Mouse (Mus musculus): ENCODE measurements around the gene Palld.

Palld gene

DNA sequence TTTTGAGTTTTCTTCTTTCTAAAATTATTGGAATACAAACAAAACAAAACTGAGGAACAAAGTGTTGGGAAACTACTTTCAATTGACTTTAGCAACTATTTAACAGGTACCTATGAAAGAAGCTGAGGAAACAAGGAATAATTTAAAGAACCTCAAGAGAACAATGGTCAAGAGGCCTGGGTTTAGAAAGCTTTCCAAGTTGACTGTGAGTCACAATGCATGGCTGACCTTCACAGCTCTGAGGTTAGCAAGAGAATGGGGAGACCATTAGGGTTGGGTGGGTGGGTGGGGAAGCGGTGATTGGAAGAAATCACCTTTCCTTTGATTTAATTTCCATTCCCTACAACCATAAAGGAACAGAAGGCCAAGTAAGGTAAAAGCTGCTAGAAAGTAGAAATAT lies 35.6 kb downstream of the Palld start:
- no peak for DNase-seq (ENCODE audit: low read depth, low spot score)

DNA sequence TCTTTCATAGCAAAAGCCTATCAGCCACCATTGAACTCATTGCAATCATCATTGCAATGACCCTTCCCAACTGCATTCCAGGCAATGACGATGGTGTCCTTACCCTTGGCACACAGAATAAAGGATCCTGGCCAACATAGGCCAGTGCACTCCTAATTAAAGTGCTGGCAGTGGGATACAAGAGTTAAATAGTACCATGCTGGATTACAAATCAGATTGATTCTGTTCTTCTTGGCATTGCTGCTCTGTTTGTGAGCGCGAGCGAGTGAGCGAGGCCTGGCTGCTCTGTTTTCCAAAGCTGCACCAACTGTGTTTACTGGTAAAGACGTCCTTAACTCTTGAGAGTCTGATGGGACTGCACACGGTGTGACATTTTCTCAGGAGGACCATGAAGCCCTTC lies 37.1 kb downstream of the Palld start:
- DNase-seq (ENCODE audit: low read depth, low spot score) = no peak

DNA sequence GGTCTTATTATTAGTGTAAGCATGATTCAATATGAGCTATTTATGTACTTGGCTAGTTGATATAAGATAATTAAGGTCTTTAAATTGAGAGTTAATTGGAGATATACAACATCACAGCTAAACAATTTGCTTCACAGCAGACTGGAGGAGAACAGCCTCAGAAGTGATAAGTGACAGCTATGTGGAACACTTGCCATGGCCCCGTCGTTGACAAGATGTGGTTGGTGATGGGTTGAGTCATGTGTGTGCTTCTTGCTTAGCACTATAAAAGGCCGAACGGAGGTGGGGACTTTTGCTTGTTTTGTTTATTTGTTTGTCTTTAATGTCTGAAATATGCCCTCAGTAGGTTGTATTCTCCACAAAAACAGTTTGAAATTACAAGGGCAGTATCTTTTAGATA lies 51.2 kb downstream of the Palld start:
- no peak for DNase-seq (ENCODE audit: low read depth, low spot score)

DNA sequence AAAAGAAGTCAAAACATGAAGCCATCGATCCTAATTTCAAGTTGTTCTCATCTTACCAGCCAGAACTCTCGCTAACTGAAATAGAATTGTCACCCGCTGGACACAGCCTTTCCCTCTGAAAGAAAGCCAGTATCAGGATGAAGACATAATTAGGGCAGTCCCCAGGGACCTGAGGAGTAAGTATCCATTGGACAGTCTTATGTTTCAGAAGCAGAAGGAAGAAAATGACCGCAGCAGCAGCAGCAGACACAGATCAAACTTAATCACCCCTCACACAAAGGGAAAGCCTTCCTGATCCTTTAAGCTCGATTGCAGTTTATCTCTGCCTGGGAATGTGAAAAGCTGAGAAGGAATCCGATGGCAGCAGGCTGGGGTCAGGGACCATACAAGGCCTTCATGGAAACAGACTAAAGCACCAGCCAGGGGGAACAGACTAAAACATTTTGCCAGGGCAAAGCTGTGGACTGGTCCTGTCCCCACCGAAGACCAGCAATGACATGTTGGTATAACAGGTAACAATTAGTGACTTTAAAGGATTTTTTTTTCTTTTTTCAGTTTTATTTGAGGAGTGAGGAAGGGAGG lies 53.8 kb downstream of the Palld start:
- DNase-seq (ENCODE audit: low read depth, low spot score) = no peak

DNA sequence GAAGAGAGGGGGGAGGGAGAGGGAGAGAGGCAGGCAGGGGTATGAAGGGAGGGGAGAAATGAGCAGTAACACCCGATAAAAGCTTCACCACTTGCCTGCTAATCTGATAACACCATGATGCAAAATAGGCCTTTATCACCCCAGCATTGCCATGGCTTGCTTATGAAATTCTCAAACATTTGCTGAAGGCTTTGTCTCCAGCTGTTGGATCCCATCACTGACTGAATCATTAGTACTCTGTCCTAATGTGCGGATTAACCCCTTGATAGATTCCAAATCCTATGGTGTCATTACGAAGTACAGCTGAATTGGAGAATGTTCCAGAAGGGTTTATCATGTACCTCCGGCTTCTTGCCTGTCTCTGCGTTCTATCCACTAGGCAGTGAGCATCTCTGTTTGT lies 55.0 kb downstream of the Palld start:
- no peak for DNase-seq (ENCODE audit: low read depth, low spot score)

DNA sequence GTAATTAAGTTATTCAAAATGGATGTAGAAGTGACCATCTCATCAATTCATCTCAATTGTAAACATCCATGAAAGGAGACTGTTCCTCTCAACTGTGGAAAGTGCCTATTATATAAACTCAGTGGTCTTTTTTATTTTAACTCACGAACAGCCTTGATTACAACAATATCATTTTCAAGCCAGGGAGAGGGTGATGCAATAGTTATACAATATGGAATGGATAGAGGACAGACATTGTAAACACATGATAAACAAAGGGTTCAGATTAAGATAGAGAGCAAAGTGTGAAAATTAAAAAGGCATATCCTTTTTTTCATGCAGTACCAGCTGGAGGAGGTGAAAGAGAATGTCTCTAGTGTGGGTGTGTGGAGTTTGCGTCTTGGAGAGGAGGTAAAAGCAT lies 57.5 kb downstream of the Palld start:
- no peak for DNase-seq (ENCODE audit: low read depth, low spot score)

DNA sequence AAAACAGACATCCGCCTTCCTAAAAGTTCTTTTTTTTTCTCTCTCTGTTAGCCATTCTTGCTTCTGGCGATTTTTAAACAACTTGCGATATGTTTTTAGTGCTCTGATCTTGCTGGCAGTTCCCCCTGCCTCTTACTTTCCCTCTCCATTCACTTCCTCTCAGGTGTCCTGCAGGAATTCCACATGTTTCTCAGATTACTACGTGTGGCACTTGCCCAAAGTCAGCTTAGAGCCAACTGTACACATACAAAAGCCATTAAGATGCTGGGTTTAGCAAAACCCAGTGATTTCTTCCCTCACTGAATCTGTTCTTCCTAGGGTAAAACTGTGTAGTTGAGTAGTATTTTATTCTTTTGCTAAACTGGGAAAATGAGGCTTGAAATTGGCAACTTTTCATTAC lies 57.9 kb downstream of the Palld start:
- no peak for DNase-seq (ENCODE audit: low read depth, low spot score)

DNA sequence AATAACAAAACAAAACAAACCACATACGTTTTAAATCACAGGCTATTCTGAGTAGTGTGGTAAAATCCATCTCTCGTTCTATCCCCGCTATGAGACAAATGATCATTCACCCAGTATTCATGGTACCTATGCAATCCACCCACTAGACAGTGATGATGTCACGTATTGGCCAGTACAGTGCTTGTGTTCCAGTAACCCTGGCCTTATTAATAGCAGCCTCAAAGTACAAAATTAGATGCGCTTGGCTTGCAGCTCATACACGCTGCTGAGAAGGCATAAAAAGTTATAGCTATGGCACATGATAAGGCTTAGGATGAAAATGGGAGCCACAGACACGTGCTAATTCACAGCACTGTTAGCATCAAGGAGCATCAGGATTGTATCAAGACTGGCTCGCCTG lies 58.7 kb downstream of the Palld start:
- DNase-seq (ENCODE audit: low read depth, low spot score) = no peak

DNA sequence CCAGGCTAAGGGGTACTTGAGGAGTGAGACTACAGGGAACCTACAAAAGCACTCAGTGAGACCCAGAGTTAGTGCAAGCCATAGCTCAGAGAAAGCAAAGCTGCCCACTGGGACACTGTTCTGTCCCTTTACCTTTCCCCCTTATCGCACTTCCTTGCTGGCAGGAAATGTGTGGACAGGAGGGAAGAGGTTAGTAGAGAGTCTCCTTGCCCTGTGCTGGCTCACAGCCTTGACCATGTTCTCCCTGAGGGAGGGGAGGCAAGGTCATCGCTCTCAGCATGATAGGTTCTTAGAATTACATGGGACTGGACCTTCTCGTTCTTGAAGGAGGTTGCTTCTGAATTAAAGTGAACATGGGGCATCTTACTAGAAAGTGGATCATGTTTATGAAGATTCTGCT lies 69.3 kb downstream of the Palld start:
- DNase-seq (ENCODE audit: low read depth, low spot score) = no peak

DNA sequence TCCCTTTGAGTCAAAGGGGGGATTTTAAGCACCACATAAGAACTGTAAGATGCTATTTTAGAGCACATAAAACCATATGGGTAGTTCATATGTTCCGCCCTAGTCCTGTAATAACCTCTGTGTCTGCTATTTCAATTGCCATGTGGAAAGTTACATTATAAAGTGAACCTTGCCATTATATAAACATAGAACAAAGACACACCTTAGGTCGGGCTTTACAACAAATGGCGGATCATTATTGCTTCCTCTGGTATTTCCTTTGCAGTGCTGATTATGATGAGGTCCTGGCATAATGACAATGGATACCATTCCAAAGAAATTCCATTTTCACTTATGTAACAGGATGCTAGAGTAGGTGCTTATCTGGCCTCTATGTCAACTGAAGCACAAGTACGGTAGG lies 70.5 kb downstream of the Palld start:
- no peak for DNase-seq (ENCODE audit: low read depth, low spot score)

DNA sequence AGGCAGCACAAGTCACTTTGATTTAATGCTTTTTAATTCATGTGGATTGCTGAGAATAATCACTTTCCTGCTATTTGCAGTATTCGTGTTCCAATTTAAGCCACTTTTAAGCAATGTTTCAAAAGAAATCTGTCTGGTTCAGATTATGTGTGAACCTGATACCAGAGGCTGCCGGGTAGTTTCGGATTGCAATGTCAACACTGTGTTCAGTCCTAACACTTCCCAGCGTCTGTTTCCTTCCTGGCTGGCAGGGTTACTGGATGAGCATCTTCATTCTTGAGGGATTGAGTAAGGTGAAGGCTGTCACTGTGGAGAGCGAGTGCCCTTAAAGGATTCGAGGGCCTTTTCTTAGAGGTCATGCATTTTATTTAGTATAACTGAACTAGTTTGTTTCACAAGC lies 71.7 kb downstream of the Palld start:
- DNase-seq (ENCODE audit: low read depth, low spot score) = no peak

DNA sequence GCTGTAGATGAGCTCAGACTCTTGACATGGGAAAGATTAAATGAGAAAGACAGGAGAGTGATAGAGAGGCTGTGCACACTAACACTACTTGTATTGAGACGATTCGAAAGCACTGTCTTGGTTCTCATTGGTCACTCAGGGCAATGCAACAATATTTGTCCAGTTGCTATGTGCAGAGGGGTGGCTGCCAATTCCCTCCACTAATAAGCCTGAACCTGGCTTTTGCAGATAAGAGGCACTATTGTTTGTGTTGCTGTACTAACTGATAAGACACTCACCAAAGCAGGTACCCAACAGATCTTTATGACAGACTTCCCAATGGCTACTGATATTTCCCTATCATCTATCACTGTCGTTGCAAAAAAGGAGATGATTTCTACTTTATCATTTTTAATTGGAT lies 77.9 kb downstream of the Palld start:
- no peak for DNase-seq (ENCODE audit: low read depth, low spot score)

DNA sequence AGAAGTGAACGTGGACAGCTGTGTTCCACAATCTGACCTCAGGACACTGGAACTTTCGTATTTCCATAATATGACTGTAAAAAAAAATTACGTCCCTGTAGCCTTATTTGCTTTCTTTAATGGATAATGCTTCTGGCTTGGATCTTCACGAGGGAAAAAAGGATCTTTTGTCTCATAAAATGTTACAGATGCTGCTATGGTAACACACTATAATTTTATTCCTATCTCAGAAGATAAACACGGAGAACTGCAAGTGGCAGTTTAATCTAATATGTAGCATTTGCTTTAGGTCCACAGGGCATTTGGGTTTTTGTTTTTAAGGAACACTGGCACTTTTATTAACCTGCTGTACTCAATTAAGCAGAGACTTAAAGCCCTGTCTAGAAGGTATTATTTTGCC lies 79.3 kb downstream of the Palld start:
- DNase-seq (ENCODE audit: low read depth, low spot score) = no peak

DNA sequence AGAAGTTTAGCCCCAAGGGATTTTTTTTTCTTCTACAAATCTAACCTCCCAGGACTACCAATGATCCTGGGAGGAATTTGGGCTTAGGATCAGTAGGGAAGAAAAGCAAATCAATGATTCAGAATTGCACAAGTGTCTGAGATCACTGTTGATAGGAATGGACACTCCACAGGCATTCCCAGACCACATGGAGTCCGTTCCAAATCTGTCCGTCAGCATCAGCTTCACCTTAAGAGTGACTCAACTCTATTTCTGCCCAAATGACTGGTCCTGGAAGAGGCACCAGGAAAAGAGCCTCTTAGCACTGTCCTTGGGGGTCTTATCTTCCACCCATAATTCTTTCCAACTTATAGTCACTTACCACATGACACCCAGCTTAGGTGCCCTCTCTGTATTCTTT lies 98.7 kb downstream of the Palld start:
- no peak for DNase-seq (ENCODE audit: low read depth, low spot score)

DNA sequence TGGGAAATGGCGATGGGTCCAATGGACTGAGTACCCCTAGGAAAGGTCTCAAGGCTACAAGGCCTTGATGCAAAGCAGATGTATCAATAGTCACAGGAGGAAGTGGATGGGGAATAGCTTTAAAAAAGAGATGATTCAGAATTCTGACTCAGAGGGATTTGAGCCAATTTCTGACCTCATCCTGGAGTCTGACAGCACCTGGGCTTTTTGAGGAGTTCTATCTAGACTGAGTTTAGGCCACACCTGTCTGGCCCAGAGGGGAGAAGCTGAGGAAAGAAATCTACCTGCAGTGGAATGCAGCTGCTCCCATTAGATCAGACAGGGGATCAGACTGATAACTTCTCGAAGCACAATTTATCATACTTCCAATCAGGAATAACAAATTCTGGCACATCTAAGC lies 99.7 kb downstream of the Palld start:
- DNase-seq (ENCODE audit: low read depth, low spot score) = no peak

DNA sequence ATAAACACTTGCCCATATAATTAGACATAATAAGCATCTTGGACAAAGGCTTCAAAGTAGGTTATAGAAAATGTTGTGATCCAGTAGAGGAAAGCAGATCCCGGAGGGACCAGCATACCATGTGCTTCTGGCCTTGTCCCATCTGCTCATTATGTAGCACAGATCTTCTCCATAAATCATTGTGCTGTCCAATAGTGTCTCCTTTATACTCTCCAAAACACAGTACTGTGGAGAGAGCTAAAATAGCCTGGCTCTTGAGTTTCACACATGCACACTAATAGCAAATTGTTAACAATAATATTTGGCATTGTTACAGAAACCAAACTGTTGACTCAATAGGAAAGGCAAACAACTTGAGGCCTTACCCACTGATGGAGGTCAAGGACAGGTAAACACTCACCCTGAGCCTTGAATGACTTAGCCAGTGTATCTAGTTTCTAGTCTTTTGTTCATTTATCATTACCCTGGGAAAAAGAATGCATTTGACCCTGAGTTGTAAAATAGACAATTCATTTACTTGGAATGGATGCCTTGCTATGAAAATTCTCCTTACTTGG lies 105.0 kb downstream of the Palld start:
- no peak for DNase-seq (ENCODE audit: low read depth, low spot score)

DNA sequence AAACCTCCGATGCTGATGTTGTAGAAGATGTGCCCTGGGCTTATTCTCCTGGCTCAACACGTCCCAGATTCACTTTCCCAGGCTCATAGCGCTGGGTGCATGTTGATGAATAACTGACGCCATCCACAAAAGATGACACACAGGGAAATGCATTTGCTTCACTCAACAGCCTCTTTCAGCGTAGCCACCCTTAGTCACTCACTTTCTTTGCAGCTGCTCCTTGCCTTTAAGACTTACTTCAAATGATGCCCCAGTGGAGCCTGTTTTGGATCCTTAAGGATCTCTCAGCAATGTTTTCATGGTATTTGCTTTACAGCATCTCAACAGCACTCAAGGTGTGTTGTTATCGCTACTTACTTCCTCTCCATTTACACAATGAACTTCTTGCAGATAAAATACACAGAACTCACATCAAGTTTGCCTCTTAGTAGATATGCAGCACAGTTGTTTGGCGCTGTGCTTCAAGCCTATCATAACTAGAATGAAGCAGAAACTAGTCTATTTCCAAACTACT lies 105.9 kb downstream of the Palld start:
- DNase-seq (ENCODE audit: low read depth, low spot score) = no peak

DNA sequence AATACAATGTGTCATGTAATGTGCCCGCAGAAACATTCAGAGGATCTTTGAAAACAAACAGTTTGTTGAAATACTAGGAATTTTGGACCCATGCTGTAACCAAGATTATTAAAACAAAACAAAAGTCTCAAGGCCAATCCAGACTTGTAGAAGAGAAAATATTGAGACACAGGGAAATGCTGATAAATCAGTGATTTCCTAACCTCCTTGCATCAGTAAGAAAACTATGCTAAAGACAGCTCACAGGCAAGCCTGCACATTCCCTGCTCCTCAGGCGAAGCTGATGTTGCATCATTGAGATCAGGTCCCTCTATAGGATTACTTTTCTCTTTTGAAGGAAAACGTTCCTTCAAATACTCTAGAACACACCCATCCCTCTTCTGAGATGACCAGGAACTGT lies 112.5 kb downstream of the Palld start:
- DNase-seq (ENCODE audit: low read depth, low spot score) = no peak

DNA sequence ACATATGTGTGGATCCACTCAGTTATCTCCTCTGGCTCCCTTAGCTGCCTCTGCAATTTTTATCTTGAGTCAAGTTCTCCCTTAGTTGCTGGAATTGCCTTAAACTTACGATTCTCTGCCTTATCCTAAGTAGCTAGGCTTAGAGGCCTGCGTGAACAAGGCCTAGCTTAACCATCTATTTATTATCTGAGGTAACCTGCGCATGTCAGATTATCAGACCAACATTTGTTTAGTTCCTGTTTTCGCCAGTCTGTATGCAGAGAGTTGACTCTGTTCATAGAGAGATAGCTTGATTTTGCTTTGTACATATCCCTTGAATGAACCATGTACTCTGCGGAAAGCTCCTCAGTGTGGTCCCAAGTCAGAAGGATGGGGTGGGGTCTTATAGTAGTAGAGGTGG lies 113.2 kb downstream of the Palld start:
- no peak for DNase-seq (ENCODE audit: low read depth, low spot score)

DNA sequence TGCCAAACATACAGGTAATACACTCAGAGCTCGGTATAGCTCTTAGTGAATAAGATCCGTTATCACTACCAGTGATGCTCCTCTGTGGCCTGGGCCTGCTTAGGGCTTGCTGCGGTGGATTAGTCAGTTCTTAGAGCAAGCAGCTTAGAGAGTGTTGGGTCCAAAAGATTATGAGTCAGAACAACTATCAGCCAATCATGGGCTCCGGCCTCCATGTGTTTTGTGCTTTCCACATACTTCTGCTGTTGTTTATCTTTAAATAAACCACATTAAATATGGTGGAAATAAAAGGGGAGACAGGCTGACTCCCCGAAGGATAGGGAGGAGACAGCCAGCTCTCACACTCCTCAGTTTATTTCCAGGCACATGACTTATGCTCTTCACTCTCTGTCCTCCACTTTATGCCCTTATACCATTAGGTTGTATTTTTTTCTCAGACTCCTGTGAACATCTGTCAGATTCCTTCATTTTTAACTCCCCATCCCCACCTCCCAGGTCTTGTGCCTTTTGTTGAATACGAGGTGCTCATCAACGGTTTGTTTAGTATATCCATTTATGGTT lies 119.5 kb downstream of the Palld start:
- no peak for DNase-seq (ENCODE audit: low read depth, low spot score)

DNA sequence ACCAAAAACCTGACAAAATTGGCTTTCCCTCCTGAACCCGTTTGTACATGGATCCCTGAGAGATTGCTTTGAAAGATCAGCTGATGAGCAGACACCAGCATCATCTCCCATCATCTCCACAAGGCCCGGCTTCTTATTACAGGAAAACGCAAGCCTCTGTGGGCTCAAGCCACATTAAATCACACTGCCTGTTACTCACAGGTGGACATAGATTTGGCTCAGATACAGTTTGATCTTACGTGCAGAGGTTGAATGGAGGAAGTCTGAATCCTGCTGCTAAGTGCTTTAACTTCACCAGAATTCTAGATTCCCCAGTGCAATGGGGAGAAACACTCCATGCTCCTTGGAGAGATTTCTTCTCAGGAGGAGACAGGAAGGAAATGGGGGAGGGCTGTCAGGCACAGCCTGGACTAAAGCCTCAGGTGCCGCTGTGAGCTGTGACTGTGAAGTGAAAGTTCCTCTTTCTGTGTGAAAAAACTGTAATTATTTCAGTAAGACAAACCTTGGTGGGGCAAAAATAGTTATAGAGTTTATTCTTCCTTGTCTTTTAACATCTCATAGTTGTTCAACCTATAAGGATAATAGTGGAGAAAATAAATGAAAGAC lies 121.7 kb downstream of the Palld start:
- DNase-seq (ENCODE audit: low read depth, low spot score) = no peak

DNA sequence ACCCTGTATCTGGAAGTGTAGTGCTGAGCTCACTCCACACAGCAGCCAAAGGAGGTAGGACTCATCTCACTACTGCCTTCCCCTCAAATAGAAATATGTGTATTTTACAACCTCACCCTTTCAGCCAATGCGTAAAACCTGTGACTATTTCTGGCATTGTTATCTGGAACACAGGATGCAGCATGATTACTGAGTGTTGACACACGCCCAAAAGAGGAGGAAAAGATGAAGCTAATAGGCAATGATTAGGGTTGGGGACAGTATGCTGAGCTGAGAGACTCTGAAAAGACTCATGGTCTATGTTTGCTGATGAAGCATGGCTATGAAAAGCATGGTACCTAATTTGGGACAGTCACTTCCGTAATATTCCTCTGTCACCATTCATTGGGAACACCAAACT lies 124.3 kb downstream of the Palld start:
- no peak for DNase-seq (ENCODE audit: low read depth, low spot score)

DNA sequence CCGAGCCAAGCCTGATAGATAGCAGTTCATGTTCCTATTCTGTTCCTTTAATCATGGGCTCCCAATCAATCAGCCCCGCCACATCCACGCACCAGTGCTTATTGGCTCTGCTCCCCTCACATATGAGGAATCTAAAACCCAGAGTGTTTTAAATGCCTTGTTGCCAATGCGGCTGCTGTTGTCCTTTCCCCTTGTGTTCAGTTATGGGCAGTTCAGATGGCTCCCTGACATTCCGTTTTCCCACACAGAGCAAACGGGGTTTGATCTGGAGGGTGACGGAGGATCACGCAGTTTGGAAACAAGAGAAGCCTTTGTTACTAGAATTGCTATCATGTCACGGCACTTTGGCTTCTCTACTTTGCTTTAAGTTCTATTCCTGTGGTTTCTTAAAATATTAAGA lies 125.9 kb downstream of the Palld start:
- no peak for DNase-seq (ENCODE audit: low read depth, low spot score)
